Mouse (Mus musculus) kidney, adult 2 months (tissue): ENCODE results near the gene Nfic.

Source experiments
- CTCF ChIP-seq: fragments of 200-500 bp; conservative IDR thresholded peaks from 2 replicates; pipeline ENCODE4 v1.5.1; 2011; ENCODE audit warnings: low read depth, mild to moderate bottlenecking, control low read depth, low read length, moderate library complexity, mixed read lengths; ENCODE audit not compliant: insufficient read depth, insufficient read length
- POLR2A ChIP-seq: fragments of 200-500 bp; IDR thresholded peaks from one replicate; pipeline ENCODE4 v1.6.1; 2011; ENCODE audit warnings: low read depth, low read length, control low read depth

GRCm38 (mm10) chr10:81432868-81433262 lies 22.6 kb downstream of the Nfic start:
- TF ChIP-seq CTCF (no peak), POLR2A (no peak)
